Mouse (Mus musculus): ENCODE measurements around the gene Fgfrl1. TPM values are rescaled to one million over a fixed set of nuclear protein-coding genes. Genes with fewer than 3 reads are reported as not detected.

Fgfrl1 gene
- polyA plus RNA-seq, 1 experiment = 30.6 TPM

DNA sequence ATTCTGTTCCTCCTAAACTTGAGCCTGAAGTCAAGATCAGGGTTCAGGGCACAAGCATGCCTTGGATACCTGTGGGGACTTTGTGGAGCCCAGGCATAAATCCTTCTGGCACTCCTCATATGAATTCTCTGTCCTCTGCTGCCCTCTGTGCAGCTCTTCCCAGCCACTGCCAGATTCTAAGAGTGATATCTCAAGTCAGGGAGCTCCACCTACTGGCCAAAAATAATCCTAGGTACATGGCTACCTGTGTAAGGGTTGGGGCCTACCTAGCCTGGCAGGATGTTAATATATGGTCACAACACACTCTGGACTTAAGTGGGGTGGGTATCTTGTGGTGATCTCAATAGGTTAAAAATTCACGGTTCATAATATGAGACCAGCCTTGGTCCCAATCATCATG lies 40.4 kb upstream of the Fgfrl1 start:
- Histone ChIP-seq H3K27ac (ENCODE audit: insufficient read depth, low read length) (no peak overlapping the region), H3K4me1 (ENCODE audit: control insufficient read depth, insufficient read depth, low read length) (no peaks in the 10 kb centered on the region), H3K4me3 (ENCODE audit: insufficient read depth, low read length) (no peak overlapping the region)
- no peak for TF ChIP-seq POLR2A (IDR thresholded peaks at IDR 0.05; ENCODE audit: low read depth, low read length)
- peak; percentile 14; the same call in 1 of the 2 replicates for TF ChIP-seq CTCF (IDR thresholded peaks at IDR 0.05; ENCODE audit: borderline replicate concordance, insufficient read depth, low read length)

DNA sequence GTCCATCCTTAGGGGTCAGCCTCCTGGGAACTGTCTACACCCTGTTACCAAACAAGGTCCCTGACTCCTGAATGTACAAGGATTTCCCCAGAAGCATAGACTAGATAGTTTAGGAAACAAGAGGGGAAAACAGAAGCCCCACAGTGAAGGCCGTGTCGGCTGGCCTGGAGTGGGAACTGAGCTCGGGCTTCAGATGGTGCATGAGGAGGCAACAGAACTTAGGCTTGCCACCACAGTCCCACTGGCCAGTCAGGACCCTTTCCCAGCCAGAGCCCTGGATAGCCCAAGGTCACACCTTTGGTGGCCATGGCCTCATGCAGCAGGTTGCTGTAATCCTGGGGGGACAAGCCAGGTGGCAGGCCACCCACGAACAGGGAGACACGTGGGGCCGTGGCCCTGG lies 38.8 kb upstream of the Fgfrl1 start:
- H3K4me1 ChIP-seq (ENCODE audit: control insufficient read depth, insufficient read depth, low read length) = no peaks in the 10 kb centered on the region
- H3K4me3 ChIP-seq (ENCODE audit: insufficient read depth, low read length) = no peak overlapping the region
- no peak for TF ChIP-seq CTCF (IDR thresholded peaks at IDR 0.05; ENCODE audit: borderline replicate concordance, insufficient read depth, low read length)
- no peak overlapping the region for H3K27ac ChIP-seq (ENCODE audit: insufficient read depth, low read length)

- no peak for TF ChIP-seq POLR2A (IDR thresholded peaks at IDR 0.05; ENCODE audit: low read depth, low read length)
- TF ChIP-seq CTCF (IDR thresholded peaks at IDR 0.05; ENCODE audit: borderline replicate concordance, insufficient read depth, low read length) = no peak
- Histone ChIP-seq H3K27ac (ENCODE audit: insufficient read depth, low read length) (no peak overlapping the region), H3K4me3 (ENCODE audit: insufficient read depth, low read length) (no peak overlapping the region), H3K4me1 (ENCODE audit: control insufficient read depth, insufficient read depth, low read length) (no peaks in the 10 kb centered on the region)
Observed at GRCm38 (mm10) chr5:108654444-108654990, 37.7 kb upstream of the Fgfrl1 start.

DNA sequence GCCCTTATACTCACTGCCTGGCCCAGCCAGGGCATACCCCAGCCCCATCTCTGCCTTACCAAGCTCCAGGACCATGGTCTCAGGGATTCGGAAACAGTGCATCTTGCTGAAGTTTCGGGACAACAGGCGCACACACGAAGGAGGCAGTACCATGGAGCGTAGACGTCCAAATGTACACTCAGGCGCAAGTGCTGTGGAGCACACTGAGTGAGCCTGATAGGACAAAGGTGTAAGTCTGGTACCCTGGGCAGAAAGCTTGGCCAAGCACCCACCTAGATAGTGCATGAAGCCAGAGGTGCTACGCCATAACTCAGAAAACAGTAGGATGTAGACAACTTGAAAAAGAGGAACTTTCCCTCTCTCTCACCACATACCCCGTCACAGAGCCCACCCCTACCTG lies 36.8 kb upstream of the Fgfrl1 start:
- TF ChIP-seq POLR2A (IDR thresholded peaks at IDR 0.05; ENCODE audit: low read depth, low read length) (no peak), CTCF (IDR thresholded peaks at IDR 0.05; ENCODE audit: borderline replicate concordance, insufficient read depth, low read length) (no peak)

DNA sequence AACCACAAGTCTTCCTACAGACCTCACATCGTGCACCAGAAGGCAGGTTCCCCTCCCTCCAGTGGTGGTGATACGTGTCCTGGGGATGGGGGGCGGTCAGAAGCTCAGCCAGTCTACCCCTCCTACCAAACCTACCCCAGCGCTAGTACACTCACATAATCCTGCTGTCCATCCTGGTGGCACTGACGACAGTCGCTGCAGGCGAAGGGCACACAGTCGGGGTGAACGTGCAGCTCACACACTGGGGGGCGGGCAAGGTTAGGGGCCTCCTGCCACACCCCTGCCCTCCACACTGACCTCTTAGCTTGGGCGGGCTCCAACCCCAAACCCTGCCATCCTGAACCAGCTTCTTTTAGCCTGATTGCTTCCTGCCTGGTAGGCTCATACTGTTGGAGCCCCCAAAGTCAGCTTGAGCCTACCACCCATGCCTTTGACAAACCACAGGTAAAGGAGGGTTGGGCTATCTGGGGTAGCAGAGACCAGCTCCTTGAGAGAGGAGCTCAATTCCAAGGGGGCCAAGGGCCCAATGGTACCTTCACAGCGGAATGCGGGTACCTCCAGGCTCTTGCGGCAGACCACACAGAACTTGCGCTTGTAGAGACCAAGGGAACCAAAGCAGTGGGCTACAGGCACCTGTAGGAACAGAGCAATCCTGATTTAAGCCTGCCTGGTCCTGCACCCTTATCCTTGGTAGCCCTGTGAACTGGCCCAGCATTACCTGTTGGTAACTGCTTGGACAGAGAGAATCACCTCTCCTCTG lies 36.1 kb upstream of the Fgfrl1 start:
- no peak overlapping the region for H3K27ac ChIP-seq (ENCODE audit: insufficient read depth, low read length)
- TF ChIP-seq CTCF (IDR thresholded peaks at IDR 0.05; ENCODE audit: borderline replicate concordance, insufficient read depth, low read length) (no peak), POLR2A (IDR thresholded peaks at IDR 0.05; ENCODE audit: low read depth, low read length) (no peak)

More for the DNA sequence above, 36.8 kb upstream of the Fgfrl1 start:
- H3K4me1 ChIP-seq (ENCODE audit: control insufficient read depth, insufficient read depth, low read length) = no peaks in the 10 kb centered on the region
- H3K27ac ChIP-seq (ENCODE audit: insufficient read depth, low read length) = no peak overlapping the region
- no peak overlapping the region for H3K4me3 ChIP-seq (ENCODE audit: insufficient read depth, low read length)

DNA sequence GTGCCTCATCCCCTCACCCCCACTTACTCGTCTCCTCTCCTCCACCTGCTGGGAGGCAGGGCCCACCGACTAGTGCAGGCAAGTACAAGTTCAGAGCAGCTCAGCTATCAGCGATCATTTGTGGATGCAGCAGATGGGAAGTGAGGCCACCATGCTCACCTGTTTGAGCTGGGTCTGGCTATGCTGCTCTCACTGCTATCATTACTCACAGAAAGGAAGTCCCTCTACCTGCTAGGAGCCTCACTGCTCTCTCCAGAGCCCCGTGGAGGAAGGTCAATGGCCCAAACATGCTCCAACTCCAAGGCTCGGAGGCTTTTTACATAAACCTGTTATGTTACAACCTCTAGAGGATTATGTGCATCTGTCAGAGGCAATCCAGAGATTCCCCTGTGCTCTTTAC lies 34.8 kb upstream of the Fgfrl1 start:
- no peak for TF ChIP-seq POLR2A (IDR thresholded peaks at IDR 0.05; ENCODE audit: low read depth, low read length)
- no peaks in the 10 kb centered on the region for H3K4me1 ChIP-seq (ENCODE audit: control insufficient read depth, insufficient read depth, low read length)
- H3K4me3 ChIP-seq (ENCODE audit: insufficient read depth, low read length) = no peak overlapping the region
- H3K27ac ChIP-seq (ENCODE audit: insufficient read depth, low read length) = no peak overlapping the region

More for the DNA sequence above, 36.1 kb upstream of the Fgfrl1 start:
- H3K4me1 ChIP-seq (ENCODE audit: control insufficient read depth, insufficient read depth, low read length) = no peaks in the 10 kb centered on the region
- no peak overlapping the region for H3K4me3 ChIP-seq (ENCODE audit: insufficient read depth, low read length)

DNA sequence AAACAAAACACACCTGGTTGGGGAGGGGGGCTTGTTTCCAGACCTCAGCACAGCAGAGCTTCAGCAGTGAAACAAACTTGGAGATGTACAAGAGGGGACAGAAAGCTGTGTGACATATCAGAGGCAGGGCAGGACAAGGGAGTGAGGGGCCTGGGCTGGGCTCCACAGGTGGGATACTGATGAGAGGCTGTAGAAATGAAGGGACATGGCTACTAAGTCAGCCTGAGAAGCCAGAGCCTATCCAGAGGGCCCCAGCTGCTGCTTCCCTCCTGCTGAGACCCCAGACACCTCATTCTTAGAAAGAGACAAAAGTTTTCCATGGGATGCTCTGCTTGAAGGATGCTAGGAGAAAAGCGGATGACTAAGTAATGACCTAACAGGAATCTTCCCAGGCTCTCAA lies 33.6 kb upstream of the Fgfrl1 start:
- H3K4me1 ChIP-seq (ENCODE audit: control insufficient read depth, insufficient read depth, low read length) = no peaks in the 10 kb centered on the region
- H3K4me3 ChIP-seq (ENCODE audit: insufficient read depth, low read length) = no peak overlapping the region
- H3K27ac ChIP-seq (ENCODE audit: insufficient read depth, low read length) = no peak overlapping the region
- no peak for TF ChIP-seq POLR2A (IDR thresholded peaks at IDR 0.05; ENCODE audit: low read depth, low read length)
- no peak for TF ChIP-seq CTCF (IDR thresholded peaks at IDR 0.05; ENCODE audit: borderline replicate concordance, insufficient read depth, low read length)

GRCm38 (mm10) chr5:108659698-108660631 lies 32.2 kb upstream of the Fgfrl1 start, which contains the start of gene Idua:
TSS of gene Idua (plus strand) at chr5:108660331.
- TF ChIP-seq POLR2A (IDR thresholded peaks at IDR 0.05; ENCODE audit: low read depth, low read length) (no peak), CTCF (IDR thresholded peaks at IDR 0.05; ENCODE audit: borderline replicate concordance, insufficient read depth, low read length) (no peak)
- Histone ChIP-seq H3K4me3 (ENCODE audit: insufficient read depth, low read length) (peak within 1 kb of the TSS; percentile 87), H3K4me1 (ENCODE audit: control insufficient read depth, insufficient read depth, low read length) (no peaks in the 10 kb centered on the region), H3K27ac (ENCODE audit: insufficient read depth, low read length) (no peak within 1 kb of the TSS)

DNA sequence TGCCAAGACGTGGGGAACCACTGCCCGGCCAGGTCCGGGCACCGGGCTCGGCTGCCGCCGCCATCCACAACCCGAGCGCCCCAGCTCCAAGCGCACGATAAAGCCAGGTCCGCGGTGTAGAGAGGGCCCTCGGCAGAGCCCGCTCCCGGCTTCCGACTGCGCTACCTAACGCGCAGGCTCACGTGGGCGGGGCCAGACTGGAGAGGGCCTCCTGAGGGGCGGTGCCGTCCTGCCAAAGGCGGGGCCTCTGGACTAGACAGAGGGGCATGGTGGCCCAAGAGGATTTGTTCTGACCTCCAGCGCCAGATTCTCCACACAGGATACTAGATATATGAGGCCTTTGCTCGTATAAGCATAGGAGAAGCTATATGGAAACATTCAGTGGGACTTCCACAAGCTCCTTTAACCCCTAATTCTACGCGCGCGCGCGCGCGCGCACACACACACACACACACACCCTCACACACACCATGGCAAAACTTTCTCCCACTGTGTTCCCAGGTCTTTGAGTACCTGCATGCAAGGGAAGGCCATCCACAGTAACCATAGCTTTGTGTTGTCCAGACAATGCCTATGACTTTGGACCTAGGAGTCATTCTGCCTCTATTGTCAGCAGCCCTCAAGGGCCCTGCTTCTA lies 31.4 kb upstream of the Fgfrl1 start:
- Histone ChIP-seq H3K4me3 (ENCODE audit: insufficient read depth, low read length) (peak overlapping the region; percentile 87), H3K4me1 (ENCODE audit: control insufficient read depth, insufficient read depth, low read length) (no peaks in the 10 kb centered on the region), H3K27ac (ENCODE audit: insufficient read depth, low read length) (no peak overlapping the region)
- no peak for TF ChIP-seq CTCF (IDR thresholded peaks at IDR 0.05; ENCODE audit: borderline replicate concordance, insufficient read depth, low read length)
- peak; percentile 84 for TF ChIP-seq POLR2A (IDR thresholded peaks at IDR 0.05; ENCODE audit: low read depth, low read length)

All from embryonic fibroblast, embryonic 13.5 days (primary cell).